In genomic region chr3:51209503-51210314, GRCm38 (mm10) we compare ENCODE assay signal across 16 mouse cellular contexts. TPM values are rescaled to one million over a fixed set of nuclear protein-coding genes. Genes with fewer than 3 reads are reported as not detected.
DNase-seq lines count a peak whose midpoint lies in the region; ATAC-seq and TF ChIP-seq lines count a peak whose summit lies in the region.
"Had no signal": no experiment of that assay in that cellular context is flagged by ENCODE, and none has a peak within 500 bp of the region (broad histone marks: within the 10 kb centered on the region; RNA-seq: fewer than 3 reads in every experiment).

No protein-coding gene starts in this region.

- no peak for TF ChIP-seq EP300 in liver, embryonic 14.5 days (IDR thresholded peaks at IDR 0.05; ENCODE audit: low read depth)

- no peaks in the 10 kb centered on the region for H3K9me3 ChIP-seq in liver, embryonic 14.5 days (ENCODE audit: control insufficient read depth, low read length)
- peaks cover under 1% of the 10 kb centered on the region; the same call in 1 of the 2 replicates for H3K9me3 ChIP-seq in liver, embryonic 12.5 days (replicated peaks)
- H3K9me3 ChIP-seq in intestine, embryonic 16.5 days (ENCODE audit: control insufficient read depth, low read length), result no peaks in the 10 kb centered on the region
- no peaks in the 10 kb centered on the region for H3K9me3 ChIP-seq in embryonic facial prominence, embryonic 10.5 days
- H3K9me3 ChIP-seq: neural tube, embryonic 13.5 days had no signal

- no peaks in the 10 kb centered on the region for H3K27me3 ChIP-seq in liver, embryonic 14.5 days (ENCODE audit: control insufficient read depth, insufficient read depth, low read length)
- H3K27me3 ChIP-seq in liver, embryonic 12.5 days (replicated peaks), result 0 out of 2 replicates have a peak, but pooled peaks cover 4% of the 10 kb centered on the region
- no peaks in the 10 kb centered on the region for H3K27me3 ChIP-seq in intestine, embryonic 16.5 days (replicated peaks; ENCODE audit: control insufficient read depth, insufficient read depth, low read length)
- H3K27me3 ChIP-seq in embryonic facial prominence, embryonic 10.5 days (replicated peaks; ENCODE audit: low read depth, poor library complexity, severe bottlenecking), result no peaks in the 10 kb centered on the region
- H3K27me3 ChIP-seq: limb, embryonic 12.5 days; neural tube, embryonic 13.5 days had no signal

- H3K4me2 ChIP-seq in liver, embryonic 14.5 days (ENCODE audit: low read depth), result no peak overlapping the region
- H3K4me2 ChIP-seq in liver, embryonic 12.5 days, result no peak overlapping the region
- no peak overlapping the region for H3K4me2 ChIP-seq in intestine, embryonic 16.5 days (ENCODE audit: low read depth, low read length)
- H3K4me2 ChIP-seq: limb, embryonic 12.5 days; neural tube, embryonic 13.5 days had no signal

- H3K9ac ChIP-seq in liver, embryonic 14.5 days (replicated peaks), result no peak overlapping the region
- no peak overlapping the region for H3K9ac ChIP-seq in liver, embryonic 12.5 days
- H3K9ac ChIP-seq in intestine, embryonic 16.5 days (ENCODE audit: low read depth, low read length), result no peak overlapping the region
- H3K9ac ChIP-seq: limb, embryonic 12.5 days; neural tube, embryonic 13.5 days had no signal

- no peaks in the 10 kb centered on the region for H3K4me1 ChIP-seq in liver, embryonic 14.5 days (replicated peaks; ENCODE audit: control insufficient read depth in 2 of 2, insufficient read depth in 2 of 2, low read length in 1 of 2)
- no peaks in the 10 kb centered on the region for H3K4me1 ChIP-seq in liver, embryonic 12.5 days
- no peaks in the 10 kb centered on the region for H3K4me1 ChIP-seq in intestine, embryonic 16.5 days (ENCODE audit: control insufficient read depth, insufficient read depth, low read length)
- 0 out of 2 replicates have a peak, but pooled peaks cover 12% of the 10 kb centered on the region for H3K4me1 ChIP-seq in embryonic facial prominence, embryonic 10.5 days

- no peaks in the 10 kb centered on the region for H3K36me3 ChIP-seq in liver, embryonic 14.5 days (replicated peaks; ENCODE audit: control insufficient read depth, insufficient read depth, low read depth)
- no peaks in the 10 kb centered on the region for H3K36me3 ChIP-seq in liver, embryonic 12.5 days
- no peaks in the 10 kb centered on the region for H3K36me3 ChIP-seq in intestine, embryonic 16.5 days (ENCODE audit: control insufficient read depth, insufficient read depth, low read length)
- H3K36me3 ChIP-seq in embryonic facial prominence, embryonic 10.5 days (replicated peaks), result no peaks in the 10 kb centered on the region
- H3K36me3 ChIP-seq: limb, embryonic 12.5 days; neural tube, embryonic 13.5 days had no signal

- no peak overlapping the region for H3K4me3 ChIP-seq in liver, embryonic 14.5 days (ENCODE audit: insufficient read depth in 1 of 2, low read depth in 2 of 2, low read length in 2 of 2)
- no peak overlapping the region for H3K4me3 ChIP-seq in liver, embryonic 12.5 days
- H3K4me3 ChIP-seq in intestine, embryonic 16.5 days (ENCODE audit: low read length), result no peak overlapping the region
- H3K4me3 ChIP-seq in embryonic facial prominence, embryonic 10.5 days, result no peak overlapping the region
- H3K4me3 ChIP-seq: erythroblast, embryonic 14.5 days; heart, adult 2 months; limb, embryonic 12.5 days; neural tube, embryonic 13.5 days had no signal

- peak; percentile 39; the same call in 1 of the 2 replicates for ATAC-seq in liver, embryonic 14.5 days (ENCODE audit: insufficient read depth)
- ATAC-seq in liver, embryonic 12.5 days, result no peak
- ATAC-seq in intestine, embryonic 16.5 days, result 0 out of 2 replicates have a peak, but pooled peaks have one; percentile 18
- ATAC-seq in monocyte, adult 5-6 weeks (replicated peaks; ENCODE audit: insufficient number of reproducible peaks, low FRiP score, low TSS enrichment, poor library complexity, severe bottlenecking), result peak; percentile 91

- 68% methylated on average over 7 of the region's 7 CpGs for WGBS in liver, embryonic 14.5 days (ENCODE audit: insufficient replicate concordance)
- 60% methylated on average over 7 of the region's 7 CpGs for WGBS in liver, embryonic 12.5 days (ENCODE audit: insufficient replicate concordance)
- WGBS in intestine, embryonic 16.5 days, result 89% methylated on average over 7 of the region's 7 CpGs
- 85% methylated on average over 7 of the region's 7 CpGs for WGBS in embryonic facial prominence, embryonic 10.5 days

- H3K27ac ChIP-seq in liver, embryonic 14.5 days, result no peak overlapping the region
- H3K27ac ChIP-seq in liver, embryonic 12.5 days, result no peak overlapping the region
- no peak overlapping the region for H3K27ac ChIP-seq in intestine, embryonic 16.5 days (ENCODE audit: low read length)
- no peak overlapping the region for H3K27ac ChIP-seq in embryonic facial prominence, embryonic 10.5 days (replicated peaks)
- H3K27ac ChIP-seq: heart, adult 2 months; limb, embryonic 12.5 days; neural tube, embryonic 13.5 days had no signal

- no peak for DNase-seq in liver, embryonic 14.5 days (ENCODE audit: low read depth in 3 of 3, low spot score in 3 of 3)
- DNase-seq in NIH3T3 (ENCODE audit: low read depth), result peak; percentile 62
- DNase-seq in layer of hippocampus, adult 11-12 months (ENCODE audit: low spot score), result no peak
- no peak for DNase-seq in thymus, postnatal 4 days
- no peak for DNase-seq in embryonic facial prominence, embryonic 10.5 days (ENCODE audit: low spot score)
- DNase-seq: heart, adult 2 months; kidney, adult 8-10 months; midbrain, embryonic 14.5 days; right cerebral cortex, adult 18-20 months; thymus, postnatal 25 days had no signal

- TF ChIP-seq CTCF in liver, embryonic 14.5 days (IDR thresholded peaks at IDR 0.05; ENCODE audit: low read depth), result no peak

RNA-seq across cellular contexts. Expression of gene Noct, which starts 14.5 kb away (rescaled TPM):
- 24.4 and 25.5 TPM in 2 replicates for polyA plus RNA-seq in liver, embryonic 14.5 days (2012; rRNA removed)
- polyA plus RNA-seq in liver, embryonic 14.5 days (2014; fragmentation: Nextera tagmentation; extraction: Ambion mirVana), result 19.0 and 20.8 TPM in 2 replicates
- 39.8 and 41.1 TPM in 2 replicates for polyA plus RNA-seq in liver, embryonic 12.5 days (2016; fragmentation: Nextera tagmentation; extraction: Ambion mirVana)
- polyA plus RNA-seq in intestine, embryonic 16.5 days (2015; fragmentation: Nextera tagmentation; extraction: Ambion mirVana), result 4.9 TPM in 2 replicates
- 13.9 to 18.6 TPM (median 17.2 TPM) in 3 replicates for total RNA-seq in monocyte, adult 5-6 weeks (2017)
- polyA plus RNA-seq in embryonic facial prominence, embryonic 10.5 days (2016; fragmentation: Nextera tagmentation; extraction: Ambion mirVana), result 9.6 and 10.1 TPM in 2 replicates
